Mouse (Mus musculus) small intestine, adult 2 months (tissue): ENCODE results near the gene Msmp. TPM values are rescaled to one million over a fixed set of nuclear protein-coding genes. Genes with fewer than 3 reads are reported as not detected.
A peak's percentile ranks its signal among the peaks of the same experiment; 100 is the strongest.

Experiments used
- H3K27ac ChIP-seq: fragments of 200-500 bp; 2 replicates; pipeline ENCODE4 v1.5.1; 2012; ENCODE audit warnings: low read depth, low read length, control low read depth, inconsistent platforms; ENCODE audit not compliant: insufficient read depth
- H3K27me3 ChIP-seq: fragments of 200-500 bp; 2 replicates; pipeline ENCODE4 v1.6.1; 2012; ENCODE audit warnings: mild to moderate bottlenecking, moderate library complexity, low read length, inconsistent platforms; ENCODE audit not compliant: control insufficient read depth, insufficient read depth
- H3K36me3 ChIP-seq: fragments of 200-500 bp; 2 replicates; pipeline ENCODE4 v1.6.1; 2012; ENCODE audit warnings: mild to moderate bottlenecking, low read length, control low read depth, inconsistent platforms; ENCODE audit not compliant: control insufficient read depth, insufficient read depth
- H3K4me1 ChIP-seq: fragments of 200-500 bp; 2 replicates; pipeline ENCODE4 v1.6.1; 2012; ENCODE audit warnings: low read length, inconsistent platforms, mixed read lengths; ENCODE audit not compliant: control insufficient read depth, insufficient read depth, insufficient read length
- H3K4me3 ChIP-seq: fragments of 200-500 bp; 2 replicates; pipeline ENCODE4 v1.5.1; 2012; ENCODE audit warnings: low read depth, mild to moderate bottlenecking, control low read depth, inconsistent platforms, low read length, moderate library complexity
- CTCF ChIP-seq: fragments of 200-500 bp; IDR thresholded peaks from 2 replicates; pipeline ENCODE4 v1.5.1; 2012; ENCODE audit warnings: low read depth, mild to moderate bottlenecking, control low read depth, inconsistent platforms, low read length, moderate library complexity, mixed read lengths; ENCODE audit not compliant: insufficient replicate concordance, insufficient read length; ENCODE audit errors: extremely low read depth
- POLR2A ChIP-seq: fragments of 200-500 bp; IDR thresholded peaks from 2 replicates; pipeline ENCODE4 v1.6.1; 2012; ENCODE audit warnings: low read depth, mild to moderate bottlenecking, control low read depth, inconsistent platforms, low read length, moderate library complexity
- WGBS: fragments of 180-500 bp; shearing (Covaris S2); methylation state at CpG from one replicate; pipeline ENCODE4 v1.1.7; 2018; 5-methylcytosine and 5-hydroxymethylcytosine counted together
- polyA plus RNA-seq: library from polyadenylated mRNA; depleted of rRNA; stranded (reverse); fragments of >200 nt; gene quantifications from 2 replicates; pipeline ENCODE4 v1.2.3, GENCODE M21; 2012

The Msmp gene
- polyA plus RNA-seq, 1 experiment: not detected

DNA sequence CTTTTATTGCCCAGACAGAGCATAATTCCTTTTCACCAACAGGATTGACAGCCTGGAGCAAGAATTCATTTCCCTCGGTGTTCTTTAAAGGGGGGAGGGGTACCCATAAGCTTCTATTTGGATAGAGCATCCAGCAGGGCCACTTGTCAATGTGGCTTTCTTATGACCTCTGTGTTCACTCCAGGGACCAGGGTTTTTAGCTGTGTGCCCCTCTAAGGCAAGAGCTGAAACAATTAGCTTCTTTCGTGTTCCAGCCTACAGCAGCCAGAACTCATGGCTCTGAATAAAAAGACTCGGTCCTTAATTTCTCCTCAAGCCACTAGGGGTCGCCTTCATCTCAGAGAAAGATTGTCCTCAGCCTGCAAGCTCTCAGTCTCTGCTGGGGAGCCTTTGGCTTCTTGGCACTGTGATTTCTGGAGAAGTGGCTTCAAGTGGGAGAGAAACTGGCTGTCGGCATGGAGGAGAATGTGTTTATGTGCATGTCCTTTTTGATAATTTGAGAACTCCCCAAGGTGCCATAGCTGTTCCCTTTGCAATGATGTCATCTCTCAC lies 45.8 kb upstream of the Msmp start:
- Histone ChIP-seq H3K27me3 (peaks cover 13% of the 10 kb centered on the region; the same call in 1 of the 2 replicates), H3K36me3 (no peaks in the 10 kb centered on the region), H3K27ac (no peak overlapping the region), H3K4me3 (no peak overlapping the region), H3K4me1 (peaks cover 3% of the 10 kb centered on the region; the same call in 1 of the 2 replicates)
- TF ChIP-seq CTCF: peak; percentile 79; the same call in 1 of the 2 replicates
- TF ChIP-seq POLR2A: no peak
- 8% methylated on average over 5 of the region's 5 CpGs for WGBS

DNA sequence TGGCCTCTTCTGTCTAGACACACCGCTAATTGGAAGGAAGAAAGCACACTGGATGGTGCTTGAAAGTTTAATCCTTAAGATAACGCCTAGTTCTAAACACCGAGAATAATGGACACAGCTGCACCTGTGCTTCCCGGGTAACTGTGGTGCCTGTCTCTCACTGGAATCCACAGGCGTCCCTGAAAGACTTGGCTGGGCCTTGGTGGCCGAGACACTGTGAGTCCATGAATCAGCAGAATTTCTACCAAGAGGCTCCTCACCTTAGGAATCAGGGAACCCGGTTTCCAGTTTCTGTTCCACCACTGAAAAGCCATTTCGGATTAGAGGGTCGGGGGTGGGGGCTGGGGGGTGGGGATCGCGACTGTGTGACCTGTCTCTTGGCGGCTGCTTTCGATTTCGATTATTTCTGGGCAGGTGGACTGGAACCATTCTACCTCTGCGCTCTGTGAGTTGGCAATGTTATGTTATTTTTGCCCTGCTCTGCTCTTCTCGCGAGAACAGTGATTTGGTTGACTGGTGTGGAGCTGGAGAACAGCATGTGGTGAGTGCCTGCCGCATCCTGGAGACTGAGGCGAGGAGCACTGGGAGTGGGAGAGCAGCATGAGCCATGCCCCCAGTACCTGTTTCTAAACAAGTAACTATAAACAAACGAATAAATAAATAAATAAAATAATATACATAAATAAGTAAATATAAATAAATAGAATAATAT lies 45.0 kb upstream of the Msmp start:
- peaks cover 13% of the 10 kb centered on the region; the same call in 1 of the 2 replicates for H3K27me3 ChIP-seq
- H3K36me3 ChIP-seq: no peaks in the 10 kb centered on the region
- TF ChIP-seq POLR2A: no peak
- no peak for TF ChIP-seq CTCF
- no peak overlapping the region for H3K4me3 ChIP-seq
- H3K4me1 ChIP-seq: peaks cover 3% of the 10 kb centered on the region; the same call in 1 of the 2 replicates
- no peak overlapping the region for H3K27ac ChIP-seq
- 49% methylated on average over 20 of the region's 20 CpGs for WGBS

DNA sequence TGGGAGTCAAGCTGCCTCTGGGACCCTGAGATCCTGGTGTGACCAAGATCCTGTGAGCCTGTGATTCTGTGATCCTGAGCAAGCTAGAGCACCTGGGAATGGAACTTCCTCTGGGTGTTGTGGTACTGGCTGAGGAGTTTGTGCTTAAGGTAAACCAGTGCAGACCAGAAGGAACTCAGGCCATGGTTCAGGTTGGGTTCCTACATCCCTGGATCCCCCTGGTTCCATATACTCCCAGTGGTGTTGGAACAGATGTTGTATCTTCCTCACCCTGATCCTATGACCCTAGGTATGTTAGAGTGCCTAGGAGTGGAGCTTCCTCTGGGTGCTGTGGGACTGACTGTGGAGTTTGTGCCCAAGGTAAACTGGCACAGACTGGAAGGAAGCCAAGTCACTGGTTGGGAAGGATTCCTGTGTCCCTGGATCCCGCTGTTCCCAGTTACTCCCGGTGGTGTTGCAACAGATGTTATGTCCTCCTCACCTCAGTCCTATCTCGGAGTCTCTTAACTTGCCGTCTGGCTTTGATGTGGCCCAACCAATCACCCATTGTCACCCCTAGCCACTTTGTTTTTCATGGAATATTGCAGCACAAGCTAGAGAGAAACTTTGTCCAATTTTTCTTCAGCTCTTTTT lies 36.0 kb upstream of the Msmp start:
- no peaks in the 10 kb centered on the region for H3K4me1 ChIP-seq
- H3K27me3 ChIP-seq: no peaks in the 10 kb centered on the region; the same call in 1 of the 2 replicates
- WGBS: 42% methylated on average over 4 of the region's 4 CpGs
- H3K4me3 ChIP-seq: no peak overlapping the region
- TF ChIP-seq POLR2A: no peak
- no peak for TF ChIP-seq CTCF
- no peaks in the 10 kb centered on the region for H3K36me3 ChIP-seq
- H3K27ac ChIP-seq: no peak overlapping the region

DNA sequence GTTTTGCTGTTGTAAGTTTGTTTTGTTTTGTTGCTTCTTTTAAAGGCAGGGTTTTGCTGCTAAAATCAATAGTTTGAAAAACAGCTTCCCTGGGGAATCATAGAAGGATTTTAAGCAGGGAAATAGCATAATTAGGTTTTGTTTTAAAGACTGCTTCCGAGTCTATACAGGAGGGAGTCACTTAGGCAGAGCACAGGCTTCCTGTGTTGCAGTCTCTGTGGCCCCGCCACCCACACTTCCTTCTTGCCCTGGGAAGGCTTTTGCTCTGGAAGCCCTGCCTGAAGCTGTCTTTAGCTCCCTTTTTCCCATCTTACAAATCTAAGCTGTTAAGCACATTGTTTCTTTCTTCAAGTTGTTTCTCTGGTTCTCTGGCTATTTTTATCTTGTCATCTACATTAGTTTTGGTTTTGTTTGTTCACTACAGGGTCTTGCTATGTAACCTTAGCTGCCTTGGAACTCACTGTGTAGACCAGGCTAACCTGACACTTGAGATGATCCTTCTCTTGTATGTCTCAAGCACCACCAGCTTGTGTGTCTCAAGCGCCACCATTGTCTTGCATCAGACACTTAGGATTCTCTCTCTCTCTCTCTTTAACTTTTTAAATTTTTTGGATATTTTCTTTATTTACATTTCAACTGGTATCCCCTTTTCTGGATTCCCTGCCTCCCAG lies 28.9 kb upstream of the Msmp start:
- Histone ChIP-seq H3K36me3 (no peaks in the 10 kb centered on the region), H3K27ac (no peak overlapping the region), H3K4me1 (no peaks in the 10 kb centered on the region), H3K4me3 (no peak overlapping the region), H3K27me3 (no peaks in the 10 kb centered on the region; the same call in 1 of the 2 replicates)
- WGBS: 41% methylated on average over 3 of the region's 3 CpGs
- TF ChIP-seq CTCF: no peak
- no peak for TF ChIP-seq POLR2A

DNA sequence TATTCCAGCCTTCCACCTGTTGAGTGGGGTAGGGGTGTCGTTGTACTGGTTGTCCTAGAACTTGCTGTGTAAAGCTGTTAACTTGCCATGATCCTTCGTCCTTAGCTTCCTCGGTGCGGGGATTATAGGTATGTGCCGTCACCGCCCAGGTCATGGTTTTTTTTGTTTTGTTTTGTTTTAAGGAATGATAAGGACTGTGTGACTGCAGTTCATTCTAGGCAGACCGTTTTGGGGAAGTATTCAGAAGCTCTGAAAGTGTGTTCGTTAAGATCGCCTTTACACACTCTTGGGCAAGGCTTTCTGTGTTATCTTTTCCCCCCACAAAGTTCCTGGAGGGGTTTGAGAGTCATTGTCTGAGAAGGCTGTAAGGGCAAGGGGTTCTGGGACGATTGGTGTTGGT lies 28.2 kb upstream of the Msmp start:
- no peaks in the 10 kb centered on the region; the same call in 1 of the 2 replicates for H3K27me3 ChIP-seq
- H3K27ac ChIP-seq: no peak overlapping the region
- TF ChIP-seq CTCF: no peak
- no peak for TF ChIP-seq POLR2A
- H3K4me3 ChIP-seq: no peak overlapping the region
- WGBS: 37% methylated on average over 10 of the region's 10 CpGs
- H3K36me3 ChIP-seq: no peaks in the 10 kb centered on the region
- no peaks in the 10 kb centered on the region for H3K4me1 ChIP-seq

DNA sequence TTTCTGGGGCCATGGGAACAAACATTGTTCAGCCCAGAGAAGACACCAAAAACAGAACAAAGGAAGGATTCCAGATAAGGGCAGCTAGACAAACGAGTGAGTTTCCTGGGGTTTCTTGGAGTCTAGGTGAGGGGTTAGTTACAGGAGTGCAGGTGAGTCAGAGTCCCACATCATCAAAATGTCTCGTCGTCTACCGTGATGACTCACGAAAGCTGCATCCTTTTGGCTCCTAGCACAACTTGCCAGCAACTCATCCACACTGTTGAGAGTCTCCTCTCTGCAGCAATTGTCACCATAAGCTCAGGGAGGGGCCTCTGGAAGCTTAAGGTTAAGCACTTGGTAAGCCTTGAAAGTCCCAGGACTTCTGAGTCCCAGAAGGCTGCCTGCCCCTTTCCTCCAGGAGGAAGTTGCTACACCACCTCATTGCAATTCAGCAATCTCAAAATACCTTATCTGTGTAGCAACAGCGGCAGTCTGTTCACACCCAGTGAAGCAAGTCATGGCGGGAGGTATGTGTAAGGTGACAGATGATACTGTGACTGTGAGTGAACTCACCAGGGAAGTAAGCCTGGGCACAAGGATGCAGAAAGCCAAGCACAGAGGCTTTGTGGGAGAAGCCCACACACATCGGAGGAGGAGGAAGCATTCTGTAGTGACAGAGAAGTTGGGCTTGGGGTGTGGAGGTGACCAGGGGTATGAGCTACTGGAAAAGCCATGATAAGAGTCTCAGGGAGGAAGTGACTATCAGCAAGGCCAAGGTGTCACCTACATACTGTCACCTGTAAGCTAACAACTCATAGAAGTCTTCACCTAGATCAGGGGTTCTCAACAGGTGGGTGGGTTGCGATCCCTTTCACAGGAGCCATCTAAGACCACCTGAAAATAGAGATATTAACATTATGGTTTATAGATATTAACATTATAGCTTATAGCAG lies 20.7 kb upstream of the Msmp start:
- Histone ChIP-seq H3K4me3 (no peak overlapping the region), H3K27ac (no peak overlapping the region), H3K36me3 (no peaks in the 10 kb centered on the region), H3K4me1 (no peaks in the 10 kb centered on the region), H3K27me3 (no peaks in the 10 kb centered on the region; the same call in 1 of the 2 replicates)
- WGBS: 39% methylated on average over 9 of the region's 9 CpGs
- TF ChIP-seq POLR2A: no peak
- TF ChIP-seq CTCF: no peak
